Mouse (Mus musculus) heart, postnatal 0 days (tissue): ENCODE measurements around the gene Proser2.

Source experiments
- CTCF ChIP-seq: IDR thresholded peaks from 2 replicates; pipeline ENCODE4 v1.5.1; 2016; ENCODE audit warnings: antibody characterized with exemption, control low read depth, low read depth
- EP300 ChIP-seq: IDR thresholded peaks from 2 replicates; pipeline ENCODE4 v1.6.1; 2016; ENCODE audit warnings: antibody characterized with exemption, low read depth

DNA sequence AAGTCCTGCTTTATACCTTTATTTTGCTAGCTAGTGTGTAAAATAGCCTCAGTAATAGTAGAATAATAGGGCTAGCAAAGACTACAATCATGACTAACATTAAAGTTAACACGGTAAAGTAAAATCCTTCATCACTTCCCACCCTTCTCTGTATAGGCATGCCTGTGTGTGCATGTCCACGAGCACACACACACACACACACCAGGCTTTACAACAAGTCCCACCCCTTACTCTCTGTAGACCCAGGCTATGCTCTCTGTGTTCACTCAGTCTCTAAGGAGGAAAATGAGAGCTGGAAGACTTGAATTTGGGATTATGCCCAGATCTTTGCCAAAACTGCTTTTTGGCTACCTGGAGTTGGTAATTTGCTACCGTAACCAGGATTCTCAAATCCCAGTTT is 81.0 kb downstream of the Proser2 start:
- TF ChIP-seq CTCF, result no peak
- TF ChIP-seq EP300, result no peak
